Mouse (Mus musculus): ENCODE measurements at regions not wholly inside any gene's neighbourhood (a gene's known extent, or its start where the extent isn't known, plus 50 kb on each side); places are given as distances from the start of the nearest gene placed in this dataset.

DNA sequence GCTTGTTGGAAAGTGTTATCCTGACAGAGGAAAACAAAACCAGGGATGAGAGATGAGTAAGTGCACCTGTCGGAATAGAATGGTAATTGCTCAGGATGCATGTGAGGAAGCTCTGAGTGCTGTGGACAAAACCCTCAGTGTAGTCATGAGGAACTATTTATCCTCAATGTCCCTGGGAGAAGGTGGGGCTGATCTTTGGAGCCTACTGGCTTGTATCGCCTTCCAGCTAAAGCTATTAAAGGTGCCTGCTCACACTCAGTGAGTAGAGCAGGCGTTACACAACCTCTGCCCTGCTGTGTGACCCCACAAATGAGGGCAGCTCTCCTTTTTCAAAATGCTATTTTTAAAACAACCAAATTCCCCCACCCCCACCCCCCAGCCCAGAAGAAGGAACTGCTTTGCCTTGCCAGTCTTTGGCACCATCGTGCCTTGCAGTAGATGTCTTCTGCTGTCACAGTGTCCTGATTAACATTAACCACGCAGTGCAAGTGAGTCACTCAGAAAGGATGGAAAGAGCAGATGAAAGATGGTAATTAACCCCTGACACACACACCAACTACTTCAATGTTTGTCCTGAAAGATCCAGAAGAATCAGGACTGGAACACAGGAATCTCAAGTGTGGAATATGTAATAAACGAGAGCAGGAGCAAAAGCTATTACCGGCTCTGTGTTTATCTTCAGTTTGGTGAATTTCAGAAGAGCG, 440.8 kb upstream of the Tnp1 start:
- DNase-seq (ENCODE audit: low read depth, low spot score): no peak

DNA sequence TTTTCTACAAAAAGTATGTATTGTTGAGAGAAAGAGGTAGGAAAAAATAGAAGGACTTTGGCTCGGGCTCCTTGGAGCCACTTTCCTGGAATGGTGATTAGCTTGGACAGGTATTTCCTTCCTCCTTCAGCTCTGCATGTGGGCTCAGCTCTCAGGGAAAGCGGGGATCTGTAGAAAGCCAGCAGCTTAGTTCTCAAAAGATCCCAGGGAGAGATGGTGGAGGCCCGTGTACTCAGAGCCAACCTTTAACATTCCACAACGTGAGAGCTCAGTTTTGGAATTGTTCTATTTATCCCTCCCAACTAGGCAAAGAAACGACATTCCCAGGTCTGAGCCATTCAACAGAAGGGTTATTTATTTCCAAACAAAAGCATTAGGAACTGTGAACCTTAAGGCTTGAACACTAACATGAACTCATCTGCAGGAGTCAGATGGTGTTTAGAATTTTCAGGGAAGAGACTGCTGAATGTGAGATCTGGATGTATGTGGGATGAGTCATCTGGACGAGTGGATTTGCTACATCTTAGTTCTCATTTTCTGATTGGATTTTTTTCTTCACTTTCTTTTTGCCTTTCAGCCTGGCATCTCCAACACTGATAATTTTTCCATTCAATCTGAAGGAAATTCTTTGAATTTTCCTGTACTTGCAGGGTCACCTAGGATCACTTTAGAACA, 428.6 kb upstream of the Tnp1 start:
- no peak for DNase-seq (ENCODE audit: low read depth, low spot score)

GRCm38 (mm10) chr1:73438385-73438784, 422.7 kb upstream of the Tnp1 start:
- no peak for DNase-seq (ENCODE audit: low read depth, low spot score)

DNA sequence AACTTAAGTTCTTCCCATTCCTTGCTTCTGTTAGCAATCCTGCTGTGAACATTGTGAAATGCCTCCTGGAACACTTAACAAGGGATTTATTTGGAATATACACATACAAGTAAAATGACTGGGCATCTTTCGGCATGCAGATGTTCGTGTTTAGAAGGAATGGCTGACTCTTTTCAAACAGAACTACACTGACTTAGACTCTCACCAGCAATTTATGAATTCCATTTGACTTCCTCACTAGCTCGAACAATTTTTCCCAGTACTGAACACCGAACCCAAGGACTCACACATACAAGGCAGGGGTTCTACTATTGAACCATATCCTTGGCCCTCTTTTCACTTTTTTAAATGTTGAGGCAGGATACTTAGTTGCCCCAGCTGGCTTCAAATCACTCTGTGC, 412.4 kb upstream of the Tnp1 start:
- DNase-seq (ENCODE audit: low read depth, low spot score): no peak

DNA sequence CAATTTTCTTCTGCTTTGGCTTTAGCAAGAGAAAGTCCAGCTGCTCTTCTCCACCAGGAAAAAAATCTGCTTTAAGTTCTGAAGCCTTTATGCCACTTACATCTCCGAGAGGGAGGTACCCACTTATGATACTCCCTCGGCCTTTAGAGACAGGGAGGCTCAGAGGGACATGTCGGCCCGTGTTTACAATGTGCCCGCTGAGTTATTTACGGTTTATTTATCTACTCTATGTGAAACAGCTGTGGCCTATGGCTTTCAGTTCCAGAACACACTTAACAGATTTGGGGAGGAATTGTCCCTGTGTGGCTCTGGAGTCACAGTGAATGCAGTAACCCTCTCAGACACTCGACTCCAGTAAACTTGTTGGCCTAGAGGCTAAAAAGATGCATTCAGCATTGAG, 409.3 kb upstream of the Tnp1 start:
- DNase-seq (ENCODE audit: low read depth, low spot score): no peak

- DNase-seq (ENCODE audit: low read depth, low spot score): no peak
These were observed 402.5 kb upstream of the Tnp1 start for GRCm38 (mm10) chr1:73418196-73418595.

- no peak for DNase-seq (ENCODE audit: low read depth, low spot score)
These were observed 395.7 kb upstream of the Tnp1 start for GRCm38 (mm10) chr1:73411452-73411851.

DNA sequence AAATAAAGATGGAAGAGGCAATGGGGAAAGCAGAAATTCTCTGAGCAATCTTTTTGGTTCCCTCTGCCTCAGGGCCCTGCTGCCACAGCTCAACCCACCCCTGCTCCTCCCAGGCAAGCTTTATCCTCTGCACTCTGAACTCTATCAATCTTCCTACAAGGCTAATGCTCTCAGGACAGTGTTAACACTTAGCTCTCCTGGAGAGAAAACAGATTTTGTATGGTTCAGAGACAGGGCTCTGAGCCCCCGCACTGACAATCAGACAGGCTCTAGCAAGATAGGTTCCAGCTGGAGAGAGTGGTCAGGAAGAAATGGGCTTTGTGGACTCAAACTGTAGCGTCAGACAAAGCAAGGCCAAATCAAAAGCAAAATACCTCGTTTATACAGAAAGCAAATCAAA, 383.5 kb upstream of the Tnp1 start:
- DNase-seq (ENCODE audit: low read depth, low spot score): no peak

DNA sequence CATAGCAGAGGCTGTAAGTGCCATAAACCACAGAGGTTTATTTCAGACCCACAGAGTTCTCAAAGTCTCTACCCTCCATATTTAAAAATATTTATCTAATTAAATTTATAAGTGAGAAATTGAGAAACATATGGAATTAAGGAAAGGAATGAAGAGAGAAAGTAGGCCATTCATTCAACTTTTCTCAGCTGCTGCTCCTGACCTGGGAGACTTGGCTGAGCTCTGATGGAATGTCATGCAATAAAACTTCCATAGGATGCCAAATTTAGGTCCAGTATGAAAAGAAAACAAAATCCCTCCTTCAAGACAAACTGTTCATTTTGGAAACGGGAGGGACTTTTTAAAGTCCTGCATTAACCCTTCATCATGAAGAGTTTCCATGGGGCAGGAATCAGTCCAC, 379.3 kb upstream of the Tnp1 start:
- no peak for DNase-seq (ENCODE audit: low read depth, low spot score)

DNA sequence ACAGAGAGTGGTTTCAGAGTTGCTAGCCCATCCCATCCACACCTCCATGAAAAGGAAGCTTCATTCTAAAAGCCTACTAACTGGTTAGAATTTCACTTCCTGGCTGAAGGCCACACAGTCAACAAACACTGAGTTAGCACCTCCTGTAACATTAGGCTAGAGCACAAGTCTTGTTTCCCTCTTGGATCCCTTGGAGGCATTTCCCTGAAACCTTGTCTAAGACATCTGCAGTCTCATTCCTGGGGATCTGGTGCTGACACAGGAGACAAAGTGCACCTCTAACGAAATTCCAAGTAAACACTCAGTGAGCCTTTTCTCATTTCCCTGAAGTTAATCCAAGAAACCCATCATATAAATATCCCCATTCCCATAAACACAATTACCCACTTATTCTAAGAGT, 378.8 kb upstream of the Tnp1 start:
- no peak for DNase-seq (ENCODE audit: low read depth, low spot score)

DNA sequence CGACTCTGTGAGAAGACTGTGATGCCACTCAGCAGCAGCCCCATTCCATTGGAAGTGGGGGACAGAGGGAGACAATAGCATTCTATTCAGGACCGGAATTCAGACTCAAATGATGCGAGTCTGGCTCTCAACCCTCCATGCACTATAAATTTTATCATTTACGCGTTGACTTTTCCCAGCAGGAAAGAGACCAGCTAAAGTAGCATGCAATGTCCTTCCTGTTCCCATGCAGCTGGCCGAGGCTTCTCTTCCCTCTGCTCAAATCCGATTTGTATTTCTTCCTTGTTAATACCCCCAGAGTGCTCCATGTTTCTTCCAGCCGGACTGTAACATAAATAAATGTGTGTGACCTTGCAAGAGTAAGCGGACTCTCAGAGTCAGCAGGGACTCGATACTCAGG, 376.4 kb upstream of the Tnp1 start:
- DNase-seq (ENCODE audit: low read depth, low spot score): no peak

GRCm38 (mm10) chr1:73389976-73390375, 374.3 kb upstream of the Tnp1 start:
- no peak for DNase-seq (ENCODE audit: low read depth, low spot score)

- DNase-seq (ENCODE audit: low read depth, low spot score): no peak
These were observed 373.5 kb upstream of the Tnp1 start for GRCm38 (mm10) chr1:73389174-73389573.

GRCm38 (mm10) chr1:73381578-73381977, 365.9 kb upstream of the Tnp1 start:
- DNase-seq (ENCODE audit: low read depth, low spot score): no peak

DNA sequence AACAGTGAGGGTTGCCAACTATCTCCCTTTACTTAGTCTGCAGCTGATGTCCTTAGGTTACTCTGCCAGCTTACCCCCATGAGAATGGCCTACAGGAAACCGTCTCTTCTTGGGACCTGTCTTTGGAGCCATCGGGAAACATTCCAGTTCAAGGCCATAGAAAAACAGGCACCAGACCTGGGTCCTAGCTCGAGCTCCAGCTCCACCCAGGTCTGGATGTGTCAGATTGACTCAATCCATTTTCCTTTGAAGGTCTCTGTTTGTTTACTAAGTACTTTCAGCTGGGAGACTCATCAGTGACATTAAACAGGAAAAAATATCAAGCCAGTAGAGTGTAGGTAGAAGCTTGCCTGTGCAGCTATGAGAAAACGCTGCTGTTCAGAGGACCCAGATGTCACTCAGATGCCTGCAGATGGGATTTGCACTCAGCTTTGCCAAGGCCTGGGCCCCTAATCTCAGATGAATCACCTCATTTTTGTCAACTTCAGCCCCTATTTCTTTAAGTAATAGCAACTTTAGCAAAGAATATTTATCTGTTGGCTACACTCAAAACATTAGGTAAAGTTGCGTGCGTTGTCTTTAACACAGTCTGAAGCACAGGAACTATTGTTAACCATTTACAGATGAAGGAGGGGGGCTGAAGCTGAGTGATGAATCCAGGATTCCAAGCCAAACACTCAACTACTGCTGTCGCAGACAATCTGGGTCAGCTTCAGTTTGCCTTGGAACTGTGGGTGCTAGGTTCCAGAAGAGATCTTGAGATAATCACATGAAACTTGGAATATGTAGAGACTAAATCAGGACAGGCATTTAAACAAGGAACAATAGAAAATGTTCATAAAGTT, 359.0 kb upstream of the Tnp1 start:
- no peak for DNase-seq (ENCODE audit: low read depth, low spot score)

DNA sequence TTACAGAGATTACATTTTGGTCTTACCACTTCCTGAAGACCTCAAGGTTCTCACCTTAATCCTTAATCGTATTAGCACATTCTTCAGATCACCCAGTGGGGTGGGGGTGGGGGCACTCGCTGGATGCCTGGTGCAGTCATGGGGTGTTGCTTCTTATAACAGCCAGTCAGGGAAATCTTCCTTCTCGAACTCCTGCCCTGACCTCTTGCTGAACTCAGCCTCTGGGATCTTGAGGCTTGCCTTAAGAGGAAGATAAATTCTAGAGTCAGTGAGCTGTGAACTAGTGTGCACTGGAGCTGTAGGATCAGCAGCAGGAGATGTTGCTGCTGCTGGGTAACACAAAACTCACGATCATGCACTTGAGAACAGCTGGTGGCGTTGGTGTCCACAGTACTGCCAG, 352.5 kb upstream of the Tnp1 start:
- no peak for DNase-seq (ENCODE audit: low read depth, low spot score)

- DNase-seq (ENCODE audit: low read depth, low spot score): no peak
These were observed 350.1 kb upstream of the Tnp1 start for GRCm38 (mm10) chr1:73365842-73366241.

DNA sequence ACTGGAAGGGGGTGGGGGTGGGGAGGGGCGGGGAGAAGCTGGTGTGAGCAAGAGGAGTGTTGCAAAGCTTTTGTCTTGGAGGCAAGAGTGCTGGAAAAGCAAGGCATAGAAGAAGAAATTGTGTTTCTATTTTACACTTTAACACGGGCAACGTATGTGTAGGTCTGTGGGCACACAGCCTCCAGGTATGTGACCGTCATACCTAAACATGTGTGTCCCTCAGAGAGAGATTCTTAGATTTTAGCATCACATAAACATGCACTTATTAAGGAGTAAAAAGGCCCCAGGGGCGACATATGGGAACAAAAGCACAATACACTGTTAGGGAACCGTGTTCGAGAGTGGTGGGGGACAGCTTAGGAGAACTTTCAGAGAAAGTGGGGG, 348.6 kb upstream of the Tnp1 start:
- no peak for DNase-seq (ENCODE audit: low read depth, low spot score)

GRCm38 (mm10) chr1:73363549-73364299, 348.0 kb upstream of the Tnp1 start:
- DNase-seq (ENCODE audit: low read depth, low spot score): peak; percentile 80

DNA sequence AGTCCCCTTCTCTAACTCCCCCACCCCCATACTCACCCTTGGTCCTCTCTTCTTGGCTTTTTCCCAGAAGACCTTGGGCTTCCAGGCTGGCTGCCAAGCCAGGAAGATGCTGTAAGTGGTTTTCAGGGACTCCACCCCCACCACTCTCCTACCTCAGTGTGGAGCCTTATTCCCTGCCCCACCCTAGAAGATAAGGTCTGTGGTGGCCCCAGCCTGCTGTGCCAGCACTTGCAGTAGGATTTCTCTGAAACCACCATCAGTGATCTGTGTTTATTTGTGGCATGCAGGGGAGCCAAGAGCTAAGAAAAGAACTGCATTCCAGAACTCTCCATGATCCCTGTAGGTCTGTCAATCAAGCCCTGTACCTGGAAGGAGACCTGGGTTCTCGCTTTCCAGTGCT, 346.4 kb upstream of the Tnp1 start:
- DNase-seq (ENCODE audit: low read depth, low spot score): no peak

DNA sequence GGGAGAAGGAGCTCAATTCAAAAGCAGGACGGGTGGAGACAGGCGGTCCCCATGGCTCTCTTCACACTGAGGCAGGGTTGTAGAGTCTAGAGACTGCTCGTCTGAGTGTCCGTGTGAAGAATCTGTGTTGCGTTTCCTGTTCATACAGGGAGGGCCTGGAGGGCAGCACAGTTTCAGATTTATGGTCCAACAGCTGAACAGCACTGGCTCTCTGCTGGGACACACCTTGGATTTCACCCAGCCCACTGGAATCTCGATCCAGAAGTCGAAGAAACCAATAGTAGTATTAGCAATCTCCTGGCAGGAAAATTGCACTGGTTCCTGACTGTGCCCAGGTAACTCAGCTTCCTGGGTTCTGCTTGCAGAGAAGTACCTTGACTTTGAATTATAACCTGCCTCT, 345.6 kb upstream of the Tnp1 start:
- no peak for DNase-seq (ENCODE audit: low read depth, low spot score)

GRCm38 (mm10) chr1:73354447-73354846, 338.7 kb upstream of the Tnp1 start:
- DNase-seq (ENCODE audit: low read depth, low spot score): no peak
